Mouse (Mus musculus) adrenal gland, adult 18-20 months (tissue): ENCODE measurements around the gene E2f2. TPM values are rescaled to one million over a fixed set of nuclear protein-coding genes. Genes with fewer than 3 reads are reported as not detected.

ENCODE experiments used
- DNase-seq, 2 experiments: peaks; one replicate each; pipeline ENCODE4 v3.0.0; 2021 to 2022; ENCODE audit warnings: low spot score in 2 of 2
- long read RNA-seq, 2 experiments: library from polyadenylated mRNA; stranded (forward); transcript quantifications; one replicate each; pipeline ENCODE4 v2.0.0; 2021
- total RNA-seq, 2 experiments: library from RNA; stranded (reverse); gene quantifications; 1 replicate in 1 of 2; 2 replicates in 1 of 2; pipeline ENCODE4 v1.2.3; 2021

Gene E2f2
- 1 to 10 TPM; 1.9 to 3.2 TPM for total RNA-seq
- long read RNA-seq, experiment 1, full-length matches to known transcripts: 1 of 2 reads
- long read RNA-seq, experiment 1, partial matches to known transcripts: 0 of 2 reads
- long read RNA-seq, experiment 1, other reads (novel, unspliced or antisense): 1 of 2 reads
- long read RNA-seq, experiment 2, partial matches to known transcripts: 0 of 4 reads
- long read RNA-seq, experiment 2, other reads (novel, unspliced or antisense): 4 of 4 reads

GRCm38 (mm10) chr4:136172011-136172541 is at the start of gene E2f2:
TSS of gene E2f2 (plus strand) at chr4:136172394.
- DNase-seq: peak; percentile 57 to 62

- DNase-seq: no peak
These were observed 48.9 kb upstream of the E2f2 start for GRCm38 (mm10) chr4:136123111-136123791.

- no peak for DNase-seq
These were observed 48.4 kb upstream of the E2f2 start for GRCm38 (mm10) chr4:136123792-136124161.

- DNase-seq: no peak
These were observed 47.6 kb upstream of the E2f2 start for GRCm38 (mm10) chr4:136124581-136124980.

DNA sequence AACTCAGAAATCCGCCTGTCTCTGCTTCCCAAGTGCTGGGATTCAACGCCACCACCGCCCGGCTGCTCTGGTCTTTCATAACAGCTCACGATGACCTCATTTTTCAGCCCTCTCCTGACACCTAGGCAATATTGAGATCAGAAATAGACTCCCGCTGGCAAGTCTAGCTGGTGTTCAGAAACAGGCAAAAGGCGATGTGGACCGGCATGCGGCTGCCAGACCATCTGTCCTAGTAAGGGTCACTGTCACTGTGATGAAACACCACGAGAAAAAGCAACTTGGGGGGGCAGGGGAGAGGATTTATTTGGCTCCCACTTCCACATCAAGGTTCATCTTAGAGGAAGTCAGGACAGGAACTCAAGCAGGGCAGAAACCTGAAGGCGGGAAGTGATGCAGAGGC is 46.7 kb upstream of the E2f2 start:
- DNase-seq: no peak

DNA sequence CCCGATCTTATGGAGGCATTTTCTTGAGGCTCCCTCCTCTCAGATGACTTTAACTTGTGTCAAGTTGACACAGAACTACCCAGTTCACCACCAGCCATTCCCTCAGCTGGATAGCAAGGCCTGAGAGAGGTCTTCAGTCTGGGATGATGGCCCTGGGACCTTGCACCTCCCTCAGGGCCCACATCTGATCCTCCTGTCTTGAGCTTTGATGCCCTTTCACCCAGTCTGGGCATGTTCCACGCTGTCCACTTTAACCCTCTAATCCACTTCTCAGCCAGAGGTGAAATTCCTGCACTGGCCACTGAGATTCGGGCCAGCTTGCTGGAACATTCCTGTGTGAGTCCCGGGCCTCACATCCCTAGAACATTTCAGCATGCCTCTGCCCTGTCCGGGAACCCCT is 46.2 kb upstream of the E2f2 start:
- DNase-seq: no peak

- DNase-seq: no peak
These were observed 44.5 kb upstream of the E2f2 start for GRCm38 (mm10) chr4:136127670-136128069.

- no peak for DNase-seq
These were observed 42.4 kb upstream of the E2f2 start for GRCm38 (mm10) chr4:136129842-136130241.

DNA sequence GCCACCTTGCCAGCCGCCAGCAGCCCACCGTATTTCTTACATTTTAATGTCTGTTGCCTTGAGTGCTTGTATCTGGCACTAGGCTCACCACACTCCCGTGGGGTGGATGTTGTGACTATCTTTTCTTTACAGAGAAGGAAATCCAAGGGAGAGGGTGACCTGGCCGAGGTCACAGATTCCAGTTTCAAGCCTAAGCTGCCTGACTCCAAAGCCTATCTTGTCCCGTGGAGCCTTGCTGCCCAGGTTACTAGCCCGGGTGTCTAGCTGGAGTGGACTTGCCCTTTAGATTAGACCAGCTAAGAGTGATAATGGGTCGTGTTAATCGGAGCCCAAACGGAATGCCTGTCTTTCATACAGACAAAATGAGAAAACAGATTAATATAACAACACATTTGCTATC is 38.4 kb upstream of the E2f2 start:
- no peak for DNase-seq

DNA sequence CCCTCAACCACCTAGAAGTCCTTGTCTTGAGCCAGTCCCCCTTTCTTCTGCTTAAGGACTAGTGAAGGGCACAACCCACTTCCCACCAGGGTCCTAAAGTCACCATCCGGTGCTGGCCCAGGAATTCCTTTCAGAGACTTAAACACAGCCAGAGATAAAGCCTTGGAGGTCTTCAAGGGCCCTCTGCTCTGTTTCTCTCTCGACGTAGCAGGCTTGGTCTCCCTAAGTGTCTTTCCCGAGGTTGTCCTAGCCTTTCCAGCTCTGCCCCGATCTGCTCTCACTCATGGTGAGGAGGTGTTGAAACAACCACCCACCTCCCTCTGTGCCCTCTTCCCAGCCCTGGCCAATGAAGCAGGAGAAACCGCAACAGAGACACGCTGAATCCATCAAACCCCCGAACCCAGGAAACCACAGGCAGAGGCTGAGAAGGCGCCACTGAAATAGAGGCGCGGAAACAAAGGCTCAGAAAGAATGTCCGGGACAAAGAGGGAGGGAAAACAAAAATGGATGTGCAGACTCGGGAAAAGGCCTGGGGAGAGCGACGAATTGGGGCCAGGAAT is 37.7 kb upstream of the E2f2 start:
- no peak for DNase-seq

- DNase-seq: no peak
These were observed 37.0 kb upstream of the E2f2 start for GRCm38 (mm10) chr4:136134978-136135873.

DNA sequence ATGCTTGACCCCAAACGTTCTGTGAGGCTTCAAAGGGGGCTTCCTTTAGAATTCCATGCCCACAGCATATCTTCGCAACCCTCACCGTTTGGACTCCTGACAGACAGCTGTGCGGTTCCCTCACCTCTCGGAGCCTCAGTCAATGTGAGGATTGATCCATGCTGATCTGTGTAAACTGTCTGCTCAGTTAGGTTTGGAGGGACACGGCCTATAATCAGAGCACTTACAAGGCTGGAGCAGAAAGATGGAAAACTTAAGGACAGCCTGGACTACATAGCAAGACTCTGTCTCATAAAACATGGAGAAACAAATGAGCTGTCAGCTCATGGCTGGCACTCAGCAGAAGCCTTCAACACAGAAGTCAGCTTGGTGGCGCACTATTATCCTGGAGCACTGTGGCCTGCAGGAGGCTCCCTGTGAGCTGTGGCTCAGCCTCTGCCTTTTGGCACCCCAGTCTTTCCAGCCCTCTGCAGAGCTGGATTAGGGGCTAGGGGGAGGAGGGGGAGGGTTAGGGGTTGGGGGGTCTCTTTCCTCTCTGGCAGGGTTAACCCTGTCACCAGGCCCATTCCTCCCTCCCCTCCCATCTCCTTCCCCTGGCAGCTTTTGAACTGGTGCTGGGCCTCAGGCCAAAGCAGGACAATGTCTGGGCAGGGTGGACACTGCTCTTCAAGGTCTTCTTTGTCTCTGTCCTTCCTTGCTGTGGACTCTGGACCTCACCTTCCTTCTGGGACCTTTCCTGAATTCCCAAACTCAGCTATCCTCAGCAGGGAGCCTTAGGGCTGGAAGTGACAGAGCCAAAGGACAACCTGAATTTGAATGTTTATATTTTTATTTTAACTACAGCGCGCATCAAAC is 36.1 kb upstream of the E2f2 start:
- no peak for DNase-seq

GRCm38 (mm10) chr4:136139326-136140110 is 32.7 kb upstream of the E2f2 start:
- DNase-seq: no peak

- peak; percentile 84 to 87 for DNase-seq
These were observed 31.6 kb upstream of the E2f2 start for GRCm38 (mm10) chr4:136140327-136141250.

DNA sequence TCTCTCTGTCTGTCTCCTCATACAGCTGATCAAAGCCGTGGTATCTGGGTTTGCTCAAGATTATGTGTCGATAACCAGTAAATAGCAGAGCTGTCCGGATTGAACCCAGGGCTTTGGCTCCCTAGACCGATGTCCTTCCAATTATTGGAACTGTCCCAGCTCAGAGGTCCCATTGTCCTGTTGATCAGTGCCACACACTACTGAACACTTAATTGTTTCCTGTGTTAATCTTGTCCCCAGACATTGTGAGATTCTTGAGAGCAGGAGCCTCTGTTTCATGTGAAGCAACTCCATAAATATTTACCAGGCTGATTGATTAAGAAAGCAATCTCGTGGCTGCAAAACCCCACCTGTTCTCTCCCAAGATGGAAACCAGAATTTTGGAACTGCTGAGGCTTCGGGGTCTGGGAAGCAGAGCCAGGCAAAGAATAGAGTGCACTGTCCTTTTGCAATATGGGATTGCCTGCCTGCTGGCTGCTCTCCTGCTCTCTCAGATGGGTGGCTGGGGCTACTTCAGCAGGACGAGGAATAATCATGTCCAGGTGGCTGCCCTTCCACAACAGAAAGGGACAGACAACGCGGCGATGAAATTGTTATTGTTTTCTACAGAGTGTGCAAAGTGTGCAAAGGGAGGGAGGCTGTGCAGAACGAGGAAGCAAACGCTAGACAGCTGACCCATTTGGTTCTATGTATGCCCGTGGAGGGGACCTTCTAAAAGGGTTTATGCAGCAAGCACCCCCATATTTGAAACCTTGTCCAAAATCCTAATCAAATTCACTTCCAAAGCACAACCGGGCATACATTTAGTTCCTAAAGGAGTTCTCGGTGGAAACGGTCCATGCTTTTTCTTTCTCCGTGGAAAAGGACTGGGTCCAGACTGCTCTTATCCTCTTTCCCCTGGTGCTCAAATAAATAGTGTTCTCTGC is 29.7 kb upstream of the E2f2 start:
- no peak for DNase-seq

DNA sequence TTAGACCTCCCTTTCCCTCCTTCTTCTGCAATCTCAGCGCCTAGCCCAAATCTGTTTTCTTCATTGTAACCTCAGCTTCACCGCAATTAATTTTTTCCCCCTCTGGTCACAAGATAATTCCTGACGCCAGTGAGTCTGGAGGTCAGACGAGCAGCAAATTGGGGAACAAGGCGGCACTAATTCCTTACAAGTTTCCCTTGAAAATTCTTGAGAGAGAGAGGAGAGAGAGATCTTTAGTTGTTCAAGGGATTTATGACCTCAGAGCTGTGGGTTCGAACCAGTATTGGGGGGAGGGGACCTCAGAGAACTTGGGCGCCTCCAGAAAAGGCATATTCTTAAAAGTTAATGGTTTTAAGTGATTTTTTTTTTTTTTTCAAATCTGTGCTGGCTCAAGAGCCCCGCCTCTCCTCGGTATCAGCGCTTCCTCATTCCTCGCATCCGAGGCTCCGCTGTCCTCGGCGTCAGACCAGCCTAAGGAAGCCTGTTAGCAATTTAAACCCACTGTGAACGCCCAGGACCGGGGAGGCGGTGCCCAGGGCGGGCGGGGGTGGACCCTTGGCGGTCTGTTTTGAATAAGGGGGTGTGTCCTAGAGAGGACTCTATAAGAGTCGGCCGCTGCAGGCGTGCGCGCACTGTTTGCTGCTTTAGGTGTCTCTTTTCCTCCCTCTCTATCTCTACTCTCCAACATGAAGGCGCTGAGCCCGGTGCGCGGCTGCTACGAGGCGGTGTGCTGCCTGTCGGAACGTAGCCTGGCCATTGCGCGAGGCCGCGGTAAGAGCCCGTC is 28.8 kb upstream of the E2f2 start, which contains the start of gene Id3:
Gene Id3 (plus strand): TSS at position 305 of the 784 bp plus-strand sequence.
- peak; percentile 93 to 96 for DNase-seq
